Mouse (Mus musculus): ENCODE data around the gene Arfgap3. TPM values are rescaled to one million over a fixed set of nuclear protein-coding genes. Genes with fewer than 3 reads are reported as not detected.
A peak's percentile ranks its signal among the peaks of the same experiment; 100 is the strongest.

Arfgap3 gene
- total RNA-seq, 2 experiments from 2014 or later, result 11.0 to 12.2 TPM

DNA sequence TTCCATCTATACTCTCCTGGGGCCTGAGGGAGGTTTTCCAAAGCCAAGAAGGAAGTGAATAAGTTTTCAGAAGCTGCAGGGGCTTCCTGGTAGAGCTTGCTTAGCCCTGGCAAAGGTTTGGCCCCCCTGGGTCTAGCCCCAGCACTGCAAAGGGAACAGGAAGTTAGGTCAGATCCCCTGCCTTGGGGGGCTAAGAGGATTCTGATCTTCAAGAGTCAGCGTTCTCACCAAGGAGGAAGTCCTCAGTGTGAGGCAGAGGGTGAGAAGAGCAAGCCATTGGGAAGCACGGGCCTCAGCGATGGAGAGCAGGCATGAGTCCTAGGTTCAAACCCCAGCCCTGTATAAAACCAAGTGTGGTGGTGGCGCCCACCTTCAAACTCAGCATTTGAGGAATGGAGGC lies 93.6 kb downstream of the Arfgap3 start:
- DNase-seq, result no peak
- intact Hi-C loops (cut with DNase I), result no loop called here

DNA sequence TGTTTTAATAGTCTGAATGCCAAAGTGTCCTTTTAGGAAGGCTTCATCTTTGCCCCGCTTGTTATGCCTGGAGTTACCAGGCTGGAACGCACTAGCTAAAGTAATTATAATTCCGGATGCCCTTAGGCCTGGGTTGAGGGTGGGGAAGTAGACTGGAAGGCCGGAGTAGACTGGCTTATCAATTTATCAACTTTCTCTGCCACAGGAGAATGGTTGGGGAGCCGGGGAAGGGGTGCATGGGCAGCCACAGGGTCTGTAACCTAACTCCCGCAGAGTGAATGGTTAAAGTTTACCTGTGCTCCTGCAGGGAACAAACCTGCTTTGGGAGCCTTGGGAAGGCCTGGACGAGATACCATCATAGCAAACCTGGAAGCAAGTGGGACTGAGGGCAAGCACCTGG lies 94.1 kb downstream of the Arfgap3 start:
- no peak for DNase-seq
- intact Hi-C loops (cut with DNase I), result no loop called here

DNA sequence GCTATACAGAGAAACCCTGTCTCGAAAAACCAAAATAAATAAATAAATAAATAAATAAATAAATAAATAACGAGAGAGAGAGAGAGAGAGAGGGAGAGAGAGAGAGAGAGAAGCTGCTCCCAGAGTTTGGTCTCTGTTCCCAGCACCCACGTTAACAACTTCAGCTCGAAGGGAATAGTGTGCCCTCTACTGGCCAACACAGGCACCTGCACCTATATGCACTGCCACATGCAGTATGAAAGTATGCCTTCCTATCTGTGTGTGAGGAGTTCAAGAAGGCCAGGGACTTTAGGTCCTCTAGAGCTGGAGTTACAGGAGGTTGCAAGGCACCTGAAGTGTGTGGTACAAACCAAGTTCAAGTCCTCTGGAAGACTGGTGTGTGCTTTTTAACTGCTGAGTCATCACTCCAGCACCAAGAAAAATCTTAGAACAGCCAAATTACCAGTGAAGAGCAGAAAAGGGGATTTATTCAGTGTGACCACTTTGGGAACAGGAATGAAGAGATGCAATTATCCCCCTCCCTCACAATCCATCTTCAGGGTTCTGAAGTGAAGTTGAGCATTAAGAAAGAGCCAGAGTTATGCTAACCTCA lies 94.8 kb downstream of the Arfgap3 start:
- intact Hi-C loops (cut with DNase I), result no loop called here
- no peak for DNase-seq

DNA sequence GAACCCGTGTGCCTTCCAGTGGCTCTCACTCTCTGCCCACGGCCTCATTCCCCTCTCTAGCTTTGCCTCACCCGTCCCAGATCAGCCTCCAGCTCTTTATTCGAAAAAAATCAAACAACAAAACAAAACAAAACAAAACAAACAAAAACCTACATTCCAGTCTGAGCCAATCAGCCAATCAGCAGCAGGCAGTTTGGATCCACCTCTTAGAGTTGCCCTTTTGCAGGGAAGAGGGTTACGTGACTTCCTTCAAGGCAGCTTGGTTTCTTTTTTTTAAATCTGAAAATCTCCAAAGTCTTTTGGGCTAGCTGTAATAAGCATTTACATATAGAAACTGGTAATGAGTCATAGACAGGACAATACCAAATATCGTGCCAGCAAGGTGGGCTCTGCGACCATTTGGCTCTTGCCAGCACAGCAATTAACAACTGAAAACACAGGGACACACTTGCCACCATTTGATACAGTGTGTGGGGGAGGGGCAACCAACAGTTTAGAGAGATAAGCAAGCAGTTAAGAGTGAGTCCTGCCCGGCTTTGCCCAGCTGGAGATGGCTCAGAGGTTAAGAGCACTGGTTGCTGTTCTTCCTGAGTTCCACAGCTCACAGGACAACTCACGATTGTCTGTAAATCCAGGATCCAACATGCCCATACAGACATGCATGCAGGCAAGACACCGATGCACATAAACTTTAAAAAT lies 95.5 kb downstream of the Arfgap3 start:
- intact Hi-C loops (cut with DNase I), result no loop called here
- DNase-seq, result no peak

DNA sequence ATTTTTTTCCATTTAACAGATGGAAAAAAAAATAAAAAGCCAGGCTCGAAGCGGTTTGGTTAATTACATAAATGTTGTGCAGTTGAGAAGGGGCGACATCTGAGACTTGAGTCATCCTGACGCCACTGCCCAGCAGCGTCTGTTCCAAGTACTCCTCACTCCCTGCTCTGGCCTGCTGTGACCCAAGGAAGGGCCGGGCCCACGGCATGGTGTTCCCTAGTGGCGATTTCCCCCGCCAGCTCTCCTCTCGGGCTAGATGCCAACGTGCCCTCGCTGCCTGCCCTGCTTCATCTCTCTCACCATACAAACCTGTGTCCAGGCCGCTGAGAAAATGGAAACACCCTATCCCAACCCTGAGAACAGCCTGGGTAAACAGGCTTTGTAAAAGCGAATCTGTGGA lies 98.0 kb downstream of the Arfgap3 start:
- intact Hi-C loops (cut with DNase I), result no loop called here
- DNase-seq, result peak; percentile 58 to 59

DNA sequence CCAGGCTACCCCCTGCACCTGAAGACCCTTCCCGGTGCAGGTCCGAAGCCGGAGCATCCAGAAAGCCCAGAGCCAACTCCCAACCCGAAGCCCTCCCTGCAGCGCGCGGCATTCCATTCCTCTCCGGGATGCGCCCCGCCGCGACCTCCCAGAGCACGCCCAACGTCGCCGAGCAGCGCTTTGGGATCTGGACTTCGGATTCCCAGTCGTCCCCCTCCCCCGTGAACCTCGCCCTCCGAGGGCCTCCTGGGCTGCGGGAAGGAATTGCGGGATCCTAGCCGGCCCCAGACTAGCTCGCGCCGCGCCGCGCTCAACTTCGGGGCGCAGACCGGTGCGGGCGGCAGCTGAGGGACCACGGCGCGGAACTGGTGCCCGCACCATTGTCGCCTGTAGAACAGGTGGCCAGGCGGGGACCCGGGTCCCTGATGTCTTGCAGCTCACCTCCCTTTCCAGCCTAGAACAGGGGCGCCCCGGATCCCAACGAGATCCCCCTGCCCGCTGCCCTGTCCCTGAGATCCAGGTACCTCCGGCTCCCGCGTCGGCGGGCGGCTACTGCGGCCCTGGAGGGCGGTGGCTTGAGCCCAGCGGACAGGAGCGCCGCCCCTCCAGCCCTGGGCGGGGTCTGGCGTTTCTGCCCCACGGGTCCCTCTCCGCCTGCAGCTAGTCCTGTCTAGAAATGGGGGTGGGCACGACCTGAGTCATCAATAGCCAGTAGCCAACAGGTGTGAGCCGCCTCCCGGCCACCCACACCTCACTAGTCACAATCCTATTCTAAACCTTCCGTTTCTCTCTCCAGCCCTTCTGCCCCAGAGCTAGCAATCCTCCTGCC lies 98.7 kb downstream of the Arfgap3 start, which contains the start of gene A4galt:
A4galt (minus strand) TSS at position 599 of the 829 bp plus-strand sequence.
- intact Hi-C loops (cut with DNase I), result loop anchor here (2.0 kb wide), 1 partner anchor 41 kb away; no protein-coding TSS in a partner anchor
- peak; percentile 71 to 74 for DNase-seq

GRCm38 (mm10) chr15:83250651-83251175 lies 99.3 kb downstream of the Arfgap3 start:
- intact Hi-C loops (cut with DNase I), result loop anchor here (2.0 kb wide), 1 partner anchor 40 kb away; no protein-coding TSS in a partner anchor
- no peak for DNase-seq

Other genes starting within 250 kb of the Arfgap3 start
- 10 to 100 TPM; 42.3 to 42.8 TPM for gene Rrp7a, start 227.4 kb downstream of the Arfgap3 start, total RNA-seq (2021)
- gene Poldip3, start 200.9 kb downstream of the Arfgap3 start, total RNA-seq (2021), result 10 to 100 TPM; 26.6 to 29.1 TPM
- gene Cyb5r3, start 177.7 kb downstream of the Arfgap3 start, total RNA-seq (2021), result 10 to 100 TPM; 88.0 to 94.8 TPM
- 1 to 10 TPM; 3.4 to 8.3 TPM for gene A4galt, start 98.5 kb downstream of the Arfgap3 start, total RNA-seq (2021)
- 100 to 1,000 TPM; 174 to 191 TPM for gene Pacsin2, start 114.4 kb upstream of the Arfgap3 start, total RNA-seq (2021)
- 10 to 100 TPM; 47.3 to 53.2 TPM for gene Ttll1, start 160.6 kb upstream of the Arfgap3 start, total RNA-seq (2021)
- 10 to 100 TPM; 11.6 to 13.1 TPM for gene Bik, start 176.6 kb upstream of the Arfgap3 start, total RNA-seq (2021)
- 10 to 100 TPM; 60.2 to 68.3 TPM for gene Tspo, start 213.3 kb upstream of the Arfgap3 start, total RNA-seq (2021)
- 10 to 100 TPM; 37.8 to 39.3 TPM for gene Mcat, start 213.5 kb upstream of the Arfgap3 start, total RNA-seq (2021)
- gene Ttll12, start 244.9 kb upstream of the Arfgap3 start, total RNA-seq (2021), result 1 to 10 TPM; 5.6 to 6.5 TPM

All from heart, postnatal 36 days (tissue).